Mouse (Mus musculus) A20 (cell line): Measurements from ENCODE around the gene Cbs.

Experiments used
- DNase-seq: peaks from one replicate; pipeline ENCODE4 v3.0.0-alpha.2; 2011; ENCODE audit warnings: low read depth, low spot score

Cbs gene

GRCm38 (mm10) chr17:31590846-31591245 lies 46.2 kb downstream of the Cbs start:
- no peak for DNase-seq

GRCm38 (mm10) chr17:31588726-31589125 lies 48.3 kb downstream of the Cbs start:
- DNase-seq, result no peak

- DNase-seq, result no peak
Measured at GRCm38 (mm10) chr17:31588115-31588514, 48.9 kb downstream of the Cbs start.

GRCm38 (mm10) chr17:31583781-31584180 lies 53.3 kb downstream of the Cbs start:
- DNase-seq, result no peak

GRCm38 (mm10) chr17:31583185-31583584 lies 53.9 kb downstream of the Cbs start:
- DNase-seq, result no peak

GRCm38 (mm10) chr17:31580344-31580743 lies 56.7 kb downstream of the Cbs start:
- no peak for DNase-seq

- DNase-seq, result no peak
Measured at GRCm38 (mm10) chr17:31576394-31577175, 60.5 kb downstream of the Cbs start.

GRCm38 (mm10) chr17:31574662-31575061 lies 62.4 kb downstream of the Cbs start:
- DNase-seq, result no peak

- DNase-seq, result no peak
Measured at GRCm38 (mm10) chr17:31571689-31572088, 65.3 kb downstream of the Cbs start.

GRCm38 (mm10) chr17:31570321-31570925 lies 66.6 kb downstream of the Cbs start:
- peak; percentile 52 for DNase-seq

GRCm38 (mm10) chr17:31569756-31570155 lies 67.3 kb downstream of the Cbs start:
- no peak for DNase-seq

- DNase-seq, result no peak
Measured at GRCm38 (mm10) chr17:31566276-31566675, 70.8 kb downstream of the Cbs start.

- DNase-seq, result peak; percentile 70
Measured at GRCm38 (mm10) chr17:31565141-31566056, 71.6 kb downstream of the Cbs start.

GRCm38 (mm10) chr17:31564858-31565140 lies 72.2 kb downstream of the Cbs start:
- no peak for DNase-seq

GRCm38 (mm10) chr17:31564015-31564857 lies 72.8 kb downstream of the Cbs start, which contains the start of gene Pknox1:
Pknox1 (plus strand) TSS chr17:31564734.
- peak; percentile 100 for DNase-seq

- DNase-seq, result no peak
Measured at GRCm38 (mm10) chr17:31563632-31564014, 73.4 kb downstream of the Cbs start.

- no peak for DNase-seq
Measured at GRCm38 (mm10) chr17:31559021-31559789, 77.8 kb downstream of the Cbs start.
